Mouse (Mus musculus) midbrain, embryonic 10.5 days (tissue): ENCODE data around the gene Acad10. TPM values are rescaled to one million over a fixed set of nuclear protein-coding genes. Genes with fewer than 3 reads are reported as not detected.
A peak's percentile ranks its signal among the peaks of the same experiment; 100 is the strongest.
"Not testable (repeated sequence)": the region's sequence is repeated elsewhere in the genome, so short reads cannot be mapped to it uniquely, and the experiment has no call there.

Experiments
- DNase-seq: peaks from one replicate; pipeline ENCODE4 v3.0.0-alpha.2; 2017; ENCODE audit warnings: low spot score
- H3K27ac ChIP-seq: fragments of 300-500 bp; sonication (generic); replicated peaks from 2 replicates; pipeline ENCODE4 v1.5.1; 2016; ENCODE audit warnings: mild to moderate bottlenecking
- H3K27me3 ChIP-seq: fragments of 300-500 bp; sonication (generic); 2 replicates; pipeline ENCODE4 v1.6.1; 2016; ENCODE audit warnings: low read depth, mild to moderate bottlenecking; ENCODE audit not compliant: poor library complexity, severe bottlenecking
- H3K36me3 ChIP-seq: fragments of 300-500 bp; sonication (generic); 2 replicates; pipeline ENCODE4 v1.6.1; 2016; ENCODE audit warnings: mild to moderate bottlenecking, moderate library complexity
- H3K4me1 ChIP-seq: fragments of 300-500 bp; sonication (generic); 2 replicates; pipeline ENCODE4 v1.6.1; 2016
- H3K4me3 ChIP-seq: fragments of 300-500 bp; sonication (generic); 2 replicates; pipeline ENCODE4 v1.5.1; 2016; ENCODE audit warnings: mild to moderate bottlenecking, moderate library complexity
- H3K9me3 ChIP-seq: fragments of 300-500 bp; sonication (generic); replicated peaks from 2 replicates; pipeline ENCODE4 v1.6.1; 2016; ENCODE audit warnings: mild to moderate bottlenecking
- WGBS: fragments of 180-500 bp; shearing (Covaris S2); methylation state at CpG from one replicate; pipeline ENCODE4 v1.1.7; 2016; 5-methylcytosine and 5-hydroxymethylcytosine counted together
- polyA plus RNA-seq: library from polyadenylated mRNA; unstranded; fragments of >200 nt; fragmentation: Nextera tagmentation; extraction: Ambion mirVana; gene quantifications from 2 replicates; pipeline ENCODE4 v1.2.1, GENCODE M21; 2016

Gene Acad10
- polyA plus RNA-seq = 3.7 and 3.9 TPM in 2 replicates

GRCm38 (mm10) chr5:121660059-121660896, at the start of gene Acad10, which contains the start of gene Brap:
Gene Acad10 (minus strand): TSS chr5:121660514.
Gene Brap (plus strand): TSS chr5:121660563.
- Histone ChIP-seq H3K4me3 (peak within 1 kb of the TSS; percentile 86), H3K4me1 (peaks cover 25% of the 10 kb centered on the region), H3K27me3 (no peaks in the 10 kb centered on the region), H3K36me3 (peaks cover 31% of the 10 kb centered on the region), H3K9me3 (no peaks in the 10 kb centered on the region), H3K27ac (peak within 1 kb of the TSS; percentile 85)
- 2% methylated on average over 84 of the region's 85 CpGs for WGBS
- DNase-seq = peak; percentile 96

DNA sequence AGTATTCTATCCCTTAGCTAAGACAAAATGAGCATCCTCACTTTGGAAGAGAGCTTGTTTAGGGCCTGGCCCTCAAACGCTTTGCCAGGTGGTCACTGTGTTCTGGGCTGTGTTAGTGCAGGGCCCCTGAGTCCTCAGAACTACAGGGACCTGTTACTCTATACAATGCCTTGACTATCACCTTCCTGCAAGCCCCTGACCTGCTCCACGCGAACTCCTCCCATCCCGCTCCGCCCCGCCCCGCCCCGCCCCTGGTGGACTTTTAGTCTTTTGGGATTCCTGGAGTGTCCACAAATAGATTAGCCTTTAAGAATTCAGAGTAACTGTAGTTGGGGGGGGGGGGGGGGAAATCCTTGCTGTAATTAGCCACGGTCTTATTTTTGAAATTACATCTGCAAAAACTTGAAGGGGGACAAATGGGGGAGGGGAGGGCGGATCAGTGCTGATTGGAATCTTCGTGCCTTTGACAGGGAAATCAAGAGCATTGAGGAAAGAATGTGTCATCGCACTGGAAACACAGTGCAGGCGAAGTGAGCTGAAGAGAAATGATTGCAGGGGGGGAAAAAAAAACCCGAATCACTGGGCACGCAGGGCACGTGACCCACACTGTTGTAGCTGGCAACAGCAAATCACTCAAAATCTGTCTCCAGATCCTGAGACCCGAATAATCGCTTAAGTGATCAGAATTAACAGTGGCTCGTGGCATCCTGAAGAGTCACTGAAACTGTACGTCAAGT, 44.4 kb upstream of the Acad10 start:
- 9% methylated on average over 20 of the region's 20 CpGs for WGBS
- Histone ChIP-seq H3K4me3 (peak overlapping the region; percentile 43), H3K9me3 (no peaks in the 10 kb centered on the region), H3K36me3 (no peaks in the 10 kb centered on the region), H3K4me1 (peaks cover 18% of the 10 kb centered on the region), H3K27ac (no peak overlapping the region), H3K27me3 (no peaks in the 10 kb centered on the region)
- DNase-seq = no peak

- peaks cover 18% of the 10 kb centered on the region for H3K4me1 ChIP-seq
Observed at GRCm38 (mm10) chr5:121703341-121703740, 43.0 kb upstream of the Acad10 start.

DNA sequence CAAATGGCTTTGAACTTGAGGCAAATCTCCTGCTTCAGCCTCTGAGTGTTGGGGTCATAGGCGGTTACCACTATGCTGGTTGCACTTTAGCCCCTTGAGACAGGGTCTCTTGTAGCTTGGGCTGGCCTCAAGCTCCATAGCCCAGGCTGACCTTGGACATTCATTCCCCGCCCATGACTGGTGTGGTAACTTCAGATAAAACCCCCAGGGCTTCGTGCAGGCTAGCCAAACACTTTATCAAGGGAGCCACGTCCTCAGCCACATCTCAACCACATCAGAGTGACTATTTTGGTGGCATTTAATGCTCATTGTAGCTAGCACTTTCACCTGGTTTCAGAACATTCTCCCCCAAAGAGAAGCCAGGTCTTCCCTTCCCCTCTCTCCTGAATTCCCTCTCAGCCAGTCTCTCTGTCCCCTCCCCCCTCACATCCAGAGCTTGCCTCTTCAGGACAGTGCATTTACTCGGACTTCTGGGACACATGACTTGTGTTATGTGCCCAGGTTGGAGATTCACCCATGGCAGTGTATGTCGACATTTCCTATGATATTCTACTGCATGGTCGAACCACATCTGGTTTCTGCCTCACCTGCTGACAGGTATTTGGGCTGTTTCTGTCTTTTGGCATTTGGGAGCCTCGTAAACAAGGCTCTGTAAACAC, 40.9 kb upstream of the Acad10 start:
- Histone ChIP-seq H3K4me1 (peaks cover 23% of the 10 kb centered on the region), H3K36me3 (no peaks in the 10 kb centered on the region), H3K27me3 (no peaks in the 10 kb centered on the region), H3K27ac (no peak overlapping the region), H3K9me3 (no peaks in the 10 kb centered on the region), H3K4me3 (no peak overlapping the region)
- DNase-seq = no peak
- WGBS = 63% methylated on average over 8 of the region's 8 CpGs

More at GRCm38 (mm10) chr5:121703341-121703740, 43.0 kb upstream of the Acad10 start:
- WGBS = 79% methylated on average over 1 of the region's 1 CpGs
- Histone ChIP-seq H3K27ac (no peak overlapping the region), H3K36me3 (no peaks in the 10 kb centered on the region), H3K9me3 (no peaks in the 10 kb centered on the region), H3K27me3 (no peaks in the 10 kb centered on the region), H3K4me3 (no peak overlapping the region)
- DNase-seq = no peak

- H3K36me3 ChIP-seq = no peaks in the 10 kb centered on the region
- no peak overlapping the region for H3K4me3 ChIP-seq
- H3K27me3 ChIP-seq = no peaks in the 10 kb centered on the region
- H3K9me3 ChIP-seq = no peaks in the 10 kb centered on the region
- peaks cover 23% of the 10 kb centered on the region for H3K4me1 ChIP-seq
- WGBS = 34% methylated on average over 11 of the region's 11 CpGs
- no peak for DNase-seq
- no peak overlapping the region for H3K27ac ChIP-seq
Observed at GRCm38 (mm10) chr5:121700496-121700895, 40.2 kb upstream of the Acad10 start.

- Histone ChIP-seq H3K4me3 (no peak overlapping the region), H3K36me3 (no peaks in the 10 kb centered on the region), H3K9me3 (no peaks in the 10 kb centered on the region), H3K27me3 (no peaks in the 10 kb centered on the region), H3K27ac (no peak overlapping the region), H3K4me1 (peaks cover 18% of the 10 kb centered on the region)
- 58% methylated on average over 5 of the region's 5 CpGs for WGBS
- no peak for DNase-seq
Observed at GRCm38 (mm10) chr5:121699891-121700290, 39.6 kb upstream of the Acad10 start.

GRCm38 (mm10) chr5:121696761-121697160, 36.4 kb upstream of the Acad10 start:
- H3K4me3 ChIP-seq = no peak overlapping the region
- H3K27me3 ChIP-seq = no peaks in the 10 kb centered on the region
- no peak overlapping the region for H3K27ac ChIP-seq
- no peaks in the 10 kb centered on the region for H3K36me3 ChIP-seq
- no peaks in the 10 kb centered on the region for H3K9me3 ChIP-seq
- no peak for DNase-seq
- WGBS = 52% methylated on average over 6 of the region's 6 CpGs
- H3K4me1 ChIP-seq = peaks cover 15% of the 10 kb centered on the region

- Histone ChIP-seq H3K27me3 (no peaks in the 10 kb centered on the region), H3K36me3 (peaks cover 3% of the 10 kb centered on the region), H3K4me3 (no peak overlapping the region), H3K9me3 (no peaks in the 10 kb centered on the region), H3K27ac (no peak overlapping the region), H3K4me1 (peaks cover 8% of the 10 kb centered on the region)
- 86% methylated on average over 4 of the region's 4 CpGs for WGBS
- no peak for DNase-seq
Observed at GRCm38 (mm10) chr5:121692897-121693296, 32.6 kb upstream of the Acad10 start.

GRCm38 (mm10) chr5:121691436-121691835, 31.1 kb upstream of the Acad10 start:
- H3K4me1 ChIP-seq, H3K4me3 ChIP-seq, H3K27me3 ChIP-seq, H3K27ac ChIP-seq, DNase-seq, H3K9me3 ChIP-seq: not testable (repeated sequence)
- H3K36me3 ChIP-seq = peaks cover 18% of the 10 kb centered on the region
- WGBS = 96% methylated on average over 7 of the region's 7 CpGs

DNA sequence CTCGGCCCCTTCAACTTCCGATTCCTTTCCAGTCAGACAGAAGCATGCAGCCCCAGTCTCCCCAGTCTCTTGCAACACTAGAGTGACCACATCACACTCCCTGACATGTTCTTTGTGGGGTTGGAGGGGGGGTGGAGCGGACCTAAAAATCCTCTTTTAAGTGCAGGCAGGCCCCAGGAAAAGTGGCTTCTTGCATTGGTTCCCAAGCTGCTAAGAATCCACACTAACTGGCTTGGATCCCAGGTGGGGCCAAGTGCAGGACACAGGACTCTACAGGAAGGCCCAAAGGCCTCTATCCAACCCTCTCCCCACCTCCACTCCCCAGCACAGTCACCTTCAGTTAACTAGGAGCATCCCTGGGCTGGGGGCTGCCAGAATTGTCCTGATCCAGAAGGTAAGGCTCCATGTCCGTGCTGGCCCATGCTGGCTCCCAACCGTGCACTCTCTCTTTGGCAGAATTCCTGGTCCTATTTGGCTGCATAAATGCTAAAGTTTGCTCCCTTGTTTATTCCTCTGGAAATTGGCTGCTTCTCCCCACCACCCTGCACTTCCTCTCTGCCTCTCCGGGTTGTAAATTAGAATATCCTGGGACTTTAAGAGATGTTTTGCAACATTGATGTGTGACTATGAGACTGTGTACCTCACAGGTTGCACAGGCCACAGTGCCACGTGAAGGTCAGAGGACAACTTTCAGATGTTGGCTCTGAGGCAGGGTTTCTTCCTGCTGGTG, 30.3 kb upstream of the Acad10 start:
- no peaks in the 10 kb centered on the region for H3K9me3 ChIP-seq
- peaks cover 25% of the 10 kb centered on the region for H3K36me3 ChIP-seq
- no peak overlapping the region for H3K4me3 ChIP-seq
- H3K4me1 ChIP-seq = 0 out of 2 replicates have a peak, but pooled peaks cover 3% of the 10 kb centered on the region
- DNase-seq = no peak
- H3K27me3 ChIP-seq = no peaks in the 10 kb centered on the region
- no peak overlapping the region for H3K27ac ChIP-seq
- WGBS = 84% methylated on average over 7 of the region's 7 CpGs

- no peaks in the 10 kb centered on the region for H3K9me3 ChIP-seq
- 85% methylated on average over 15 of the region's 15 CpGs for WGBS
- peaks cover 68% of the 10 kb centered on the region for H3K36me3 ChIP-seq
- no peaks in the 10 kb centered on the region for H3K4me1 ChIP-seq
- H3K27ac ChIP-seq = no peak overlapping the region
- DNase-seq = no peak
- no peak overlapping the region for H3K4me3 ChIP-seq
- H3K27me3 ChIP-seq = no peaks in the 10 kb centered on the region
Observed at GRCm38 (mm10) chr5:121686113-121686898, 26.0 kb upstream of the Acad10 start.
